Mouse (Mus musculus) cortical plate, adult 2 months (tissue): ENCODE measurements at regions not wholly inside any gene's neighbourhood (a gene's known extent, or its start where the extent isn't known, plus 50 kb on each side); places are given as distances from the start of the nearest gene placed in this dataset.
A peak's percentile ranks its signal among the peaks of the same experiment; 100 is the strongest.

Experiments used
- H3K27ac ChIP-seq: fragments of 200-500 bp; 2 replicates; pipeline ENCODE4 v1.5.1; 2012; ENCODE audit warnings: low read length, control low read depth, inconsistent platforms; ENCODE audit not compliant: insufficient read depth
- H3K4me1 ChIP-seq: fragments of 200-500 bp; 2 replicates; pipeline ENCODE4 v1.6.1; 2011; ENCODE audit warnings: low read length; ENCODE audit not compliant: control insufficient read depth, insufficient read depth
- H3K4me3 ChIP-seq: fragments of 200-500 bp; 2 replicates; pipeline ENCODE4 v1.5.1; 2011; ENCODE audit warnings: mild to moderate bottlenecking, low read length, control low read depth; ENCODE audit not compliant: insufficient read depth
- CTCF ChIP-seq: fragments of 200-500 bp; IDR thresholded peaks from 2 replicates; pipeline ENCODE4 v1.5.1; 2011; ENCODE audit warnings: mild to moderate bottlenecking, control low read depth, low read length; ENCODE audit not compliant: insufficient read depth; ENCODE audit errors: extremely low read depth
- POLR2A ChIP-seq: fragments of 200-500 bp; IDR thresholded peaks from 2 replicates; pipeline ENCODE4 v1.6.1; 2011; ENCODE audit warnings: mild to moderate bottlenecking, low read length, control low read depth; ENCODE audit not compliant: insufficient read depth; ENCODE audit errors: extremely low read depth

GRCm38 (mm10) chr12:93160252-93160651 lies 1311.3 kb upstream of the Sel1l start:
- no peak for TF ChIP-seq CTCF
- TF ChIP-seq POLR2A = no peak
- H3K4me1 ChIP-seq = no peaks in the 10 kb centered on the region
- H3K4me3 ChIP-seq = no peak overlapping the region
- no peak overlapping the region for H3K27ac ChIP-seq

DNA sequence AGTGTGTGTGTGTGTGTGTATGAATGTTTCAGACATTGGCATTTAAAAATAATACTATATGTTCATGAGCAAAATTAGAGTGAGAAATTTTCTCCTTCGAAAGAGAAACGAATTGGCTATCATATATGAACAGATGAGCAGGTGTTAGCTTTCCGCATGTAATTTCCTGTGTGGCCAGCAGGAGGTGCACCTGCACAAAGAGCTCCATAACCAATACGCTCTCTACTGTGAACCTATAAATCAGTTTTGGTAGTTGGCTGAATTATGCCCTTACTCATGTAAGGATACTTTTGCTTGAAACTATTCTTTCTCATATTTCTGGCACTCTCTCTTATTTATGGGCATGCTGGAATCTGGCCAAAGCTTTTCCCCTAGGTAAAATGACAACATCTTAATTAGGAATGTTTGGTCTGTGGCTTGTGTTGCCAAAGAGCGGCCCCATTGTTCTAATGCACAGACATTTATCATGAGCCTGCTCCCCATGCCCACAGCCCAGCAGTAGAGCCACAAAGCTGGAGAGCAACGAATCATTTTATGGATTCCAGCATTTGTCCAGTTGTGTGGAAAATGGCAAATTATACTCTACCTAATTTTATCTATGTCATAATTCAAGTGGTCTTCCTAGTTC lies 1303.8 kb upstream of the Sel1l start:
- H3K4me3 ChIP-seq = no peak overlapping the region
- TF ChIP-seq CTCF (peak; percentile 56), POLR2A (no peak)
- H3K27ac ChIP-seq = no peak overlapping the region

GRCm38 (mm10) chr12:93151530-93151929 lies 1302.6 kb upstream of the Sel1l start:
- TF ChIP-seq POLR2A (no peak), CTCF (no peak)
- no peaks in the 10 kb centered on the region for H3K4me1 ChIP-seq
- H3K4me3 ChIP-seq = no peak overlapping the region
- H3K27ac ChIP-seq = no peak overlapping the region

More for the DNA sequence above, 1303.8 kb upstream of the Sel1l start:
- H3K4me1 ChIP-seq = no peaks in the 10 kb centered on the region

- Histone ChIP-seq H3K4me1 (no peaks in the 10 kb centered on the region), H3K4me3 (no peak overlapping the region), H3K27ac (no peak overlapping the region)
- TF ChIP-seq CTCF = no peak
- TF ChIP-seq POLR2A = no peak
These were observed 1293.3 kb upstream of the Sel1l start for GRCm38 (mm10) chr12:93142265-93142664.

- no peaks in the 10 kb centered on the region for H3K4me1 ChIP-seq
- no peak overlapping the region for H3K4me3 ChIP-seq
- TF ChIP-seq POLR2A (no peak), CTCF (no peak)
- H3K27ac ChIP-seq = no peak overlapping the region
These were observed 1287.4 kb upstream of the Sel1l start for GRCm38 (mm10) chr12:93136395-93136794.

GRCm38 (mm10) chr12:93122216-93122615 lies 1273.3 kb upstream of the Sel1l start:
- no peak overlapping the region for H3K4me3 ChIP-seq
- TF ChIP-seq CTCF (no peak), POLR2A (no peak)
- no peaks in the 10 kb centered on the region for H3K4me1 ChIP-seq
- no peak overlapping the region for H3K27ac ChIP-seq

DNA sequence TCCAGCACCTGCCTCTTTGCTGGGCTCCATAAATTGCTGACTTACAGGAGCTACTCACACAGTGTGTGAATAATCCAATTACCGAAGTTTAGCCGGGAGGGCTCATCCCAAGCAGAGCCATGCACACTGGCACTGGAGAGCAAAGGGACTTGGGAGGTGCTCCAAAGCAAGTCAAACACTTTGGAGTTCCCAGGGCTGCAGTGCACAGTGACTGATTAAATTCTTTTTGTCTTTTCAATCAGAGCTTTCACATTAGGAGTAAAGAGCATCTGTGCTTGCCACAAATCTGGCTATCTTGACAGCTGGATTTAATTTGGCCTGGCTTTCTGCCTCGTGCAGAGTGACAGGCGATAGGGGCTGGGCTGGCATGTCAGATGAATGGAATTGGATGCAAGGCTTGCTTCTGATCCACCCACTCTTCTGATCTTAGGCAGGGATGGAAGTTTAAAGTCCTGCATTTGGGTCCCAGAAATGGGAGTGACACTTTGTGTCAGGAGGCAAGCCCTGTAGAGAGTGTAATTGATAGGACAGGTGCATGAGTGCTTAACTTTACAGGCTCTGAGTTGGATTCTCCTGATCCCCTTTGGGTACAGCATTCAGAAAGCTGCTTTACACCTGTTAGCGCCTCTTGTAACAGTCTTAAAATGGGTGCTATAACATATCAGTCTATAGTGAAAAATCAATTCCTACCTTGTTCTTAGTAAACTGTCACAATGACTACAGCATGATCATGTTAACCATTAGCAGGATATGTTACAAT lies 1239.3 kb upstream of the Sel1l start:
- H3K4me3 ChIP-seq = no peak overlapping the region
- no peak for TF ChIP-seq POLR2A
- TF ChIP-seq CTCF = no peak
- H3K4me1 ChIP-seq = no peaks in the 10 kb centered on the region
- H3K27ac ChIP-seq = no peak overlapping the region

- Histone ChIP-seq H3K4me3 (no peak overlapping the region), H3K4me1 (no peaks in the 10 kb centered on the region), H3K27ac (no peak overlapping the region)
- TF ChIP-seq CTCF (no peak), POLR2A (no peak)
These were observed 1214.9 kb upstream of the Sel1l start for GRCm38 (mm10) chr12:93063864-93064263.

DNA sequence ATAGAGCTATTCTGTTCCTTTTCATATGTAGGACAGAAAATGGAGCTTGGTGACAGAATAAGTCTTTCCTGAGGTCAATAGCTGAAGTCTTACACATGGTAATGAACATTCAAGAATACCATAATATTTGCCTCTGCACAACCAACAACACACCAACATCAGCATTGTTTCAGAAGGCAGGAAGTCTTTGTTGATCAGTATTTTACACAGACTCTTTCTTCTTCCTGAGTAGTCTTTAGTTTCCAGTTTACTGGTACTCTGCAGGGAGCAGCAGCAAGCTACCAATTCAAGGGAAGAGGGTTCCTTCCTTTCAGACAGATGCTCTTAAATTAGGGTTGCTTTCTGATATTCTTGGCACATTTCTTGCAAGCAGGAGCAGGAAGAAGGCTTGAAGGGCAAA lies 1170.7 kb upstream of the Sel1l start:
- no peak for TF ChIP-seq CTCF
- TF ChIP-seq POLR2A = no peak
- Histone ChIP-seq H3K4me3 (no peak overlapping the region), H3K27ac (no peak overlapping the region), H3K4me1 (no peaks in the 10 kb centered on the region)

DNA sequence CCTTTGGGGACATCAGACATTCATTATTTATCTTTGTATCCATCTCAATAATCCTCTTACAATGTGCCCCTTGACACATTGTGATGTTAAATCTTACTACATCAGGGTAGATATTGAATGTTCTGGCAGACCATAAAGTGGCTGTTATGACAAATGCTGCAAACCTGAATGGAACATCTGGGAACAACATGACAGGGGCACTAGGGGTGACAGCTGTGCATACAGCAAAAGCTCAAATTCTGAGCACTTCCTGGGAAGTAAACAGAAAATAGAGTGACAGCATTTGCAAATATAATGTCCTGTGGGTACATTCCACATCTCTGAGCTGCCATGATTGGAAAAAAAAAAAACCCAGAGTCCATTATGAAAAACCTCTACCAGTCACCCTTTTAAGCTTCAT lies 1162.6 kb upstream of the Sel1l start:
- Histone ChIP-seq H3K4me1 (no peaks in the 10 kb centered on the region), H3K4me3 (no peak overlapping the region), H3K27ac (no peak overlapping the region)
- TF ChIP-seq POLR2A (no peak), CTCF (no peak)
